Mouse (Mus musculus): ENCODE measurements around the gene Gm10184.
"Not testable (repeated sequence)": the region's sequence is repeated elsewhere in the genome, so short reads cannot be mapped to it uniquely, and the experiment has no call there.

The Gm10184 gene

GRCm38 (mm10) chr17:89910349-89910748 lies at the start of gene Gm10184:
Gene Gm10184, minus strand, starts transcription at chr17:89910449.
- DNase-seq: no peak

GRCm38 (mm10) chr17:89933950-89934349 lies 23.7 kb upstream of the Gm10184 start:
- DNase-seq: no peak

- DNase-seq: no peak
These were observed 2.6 kb downstream of the Gm10184 start for GRCm38 (mm10) chr17:89907686-89908085.

GRCm38 (mm10) chr17:89904701-89905100 lies 5.5 kb downstream of the Gm10184 start:
- not testable (repeated sequence) for DNase-seq

- no peak for DNase-seq
These were observed 7.5 kb downstream of the Gm10184 start for GRCm38 (mm10) chr17:89902767-89903166.

GRCm38 (mm10) chr17:89900610-89901009 lies 9.6 kb downstream of the Gm10184 start:
- DNase-seq: no peak

- DNase-seq: no peak
These were observed 10.4 kb downstream of the Gm10184 start for GRCm38 (mm10) chr17:89899813-89900212.

- no peak for DNase-seq
These were observed 45.3 kb downstream of the Gm10184 start for GRCm38 (mm10) chr17:89864996-89865395.

Data from lung, postnatal 36 days (tissue).